Mouse (Mus musculus) layer of hippocampus, adult 9-10 months (tissue): ENCODE results near the gene Sntb2.
"Not testable (repeated sequence)": the region's sequence is repeated elsewhere in the genome, so short reads cannot be mapped to it uniquely, and the experiment has no call there.

Experiments
- DNase-seq: peaks from one replicate; pipeline ENCODE4 v3.0.0; 2022; ENCODE audit warnings: low spot score

Gene Sntb2

GRCm38 (mm10) chr8:106972538-106973264 is 37.2 kb downstream of the Sntb2 start:
- no peak for DNase-seq

- DNase-seq, result not testable (repeated sequence)
Observed at GRCm38 (mm10) chr8:106973526-106973925, 38.0 kb downstream of the Sntb2 start.

GRCm38 (mm10) chr8:106974754-106975153 is 39.2 kb downstream of the Sntb2 start:
- no peak for DNase-seq

GRCm38 (mm10) chr8:106975764-106976163 is 40.2 kb downstream of the Sntb2 start:
- DNase-seq, result no peak

GRCm38 (mm10) chr8:106976436-106976835 is 40.9 kb downstream of the Sntb2 start:
- DNase-seq, result no peak

GRCm38 (mm10) chr8:106978755-106979251 is 43.3 kb downstream of the Sntb2 start:
- no peak for DNase-seq

GRCm38 (mm10) chr8:106985404-106985821 is 49.9 kb downstream of the Sntb2 start:
- no peak for DNase-seq

- DNase-seq, result no peak
Observed at GRCm38 (mm10) chr8:106985951-106986350, 50.4 kb downstream of the Sntb2 start.

- DNase-seq, result no peak
Observed at GRCm38 (mm10) chr8:106987557-106987956, 52.0 kb downstream of the Sntb2 start.

GRCm38 (mm10) chr8:106991393-106991792 is 55.8 kb downstream of the Sntb2 start:
- DNase-seq, result no peak

GRCm38 (mm10) chr8:106996339-106996738 is 60.8 kb downstream of the Sntb2 start:
- DNase-seq, result not testable (repeated sequence)

- no peak for DNase-seq
Observed at GRCm38 (mm10) chr8:106997416-106997815, 61.9 kb downstream of the Sntb2 start.

- DNase-seq, result peak; percentile 49
Observed at GRCm38 (mm10) chr8:106999068-106999467, 63.5 kb downstream of the Sntb2 start.

- peak; percentile 87 for DNase-seq
Observed at GRCm38 (mm10) chr8:107002532-107002931, 67.0 kb downstream of the Sntb2 start.

- DNase-seq, result no peak
Observed at GRCm38 (mm10) chr8:107007795-107008194, 72.2 kb downstream of the Sntb2 start.

GRCm38 (mm10) chr8:107012666-107013065 is 77.1 kb downstream of the Sntb2 start:
- DNase-seq, result no peak

- DNase-seq, result no peak
Observed at GRCm38 (mm10) chr8:107014915-107015314, 79.4 kb downstream of the Sntb2 start.

GRCm38 (mm10) chr8:107023479-107023878 is 87.9 kb downstream of the Sntb2 start:
- no peak for DNase-seq

GRCm38 (mm10) chr8:107029310-107029709 is 93.8 kb downstream of the Sntb2 start:
- no peak for DNase-seq

- no peak for DNase-seq
Observed at GRCm38 (mm10) chr8:107030058-107030457, 94.5 kb downstream of the Sntb2 start.

- peak; percentile 96 for DNase-seq
Observed at GRCm38 (mm10) chr8:107030650-107031576, 95.4 kb downstream of the Sntb2 start, which contains the start of gene Vps4a. Vps4a (plus strand) TSS chr8:107031222.

- no peak for DNase-seq
Observed at GRCm38 (mm10) chr8:107031577-107032090, 96.1 kb downstream of the Sntb2 start.
